Mouse (Mus musculus) hindbrain, embryonic 14.5 days (tissue): ENCODE data around the gene Myef2. TPM values are rescaled to one million over a fixed set of nuclear protein-coding genes. Genes with fewer than 3 reads are reported as not detected.
A peak's percentile ranks its signal among the peaks of the same experiment; 100 is the strongest.

Source experiments
- ATAC-seq: fragments of 200-750 bp; cut with Nextera tagmentation; 2 replicates; pipeline ENCODE4 v1.8.0; 2017; ENCODE audit warnings: moderate number of reproducible peaks, mild to moderate bottlenecking, moderate TSS enrichment, moderate library complexity; ENCODE audit not compliant: low FRiP score
- DNase-seq: peaks from one replicate; pipeline ENCODE4 v3.0.0-alpha.2; 2015; ENCODE audit warnings: low spot score
- H3K27ac ChIP-seq: fragments of 300-500 bp; sonication (generic); 2 replicates; pipeline ENCODE4 v1.5.1; 2014; ENCODE audit warnings: mild to moderate bottlenecking, moderate library complexity
- H3K27me3 ChIP-seq: fragments of 300-500 bp; sonication (generic); 2 replicates; pipeline ENCODE4 v1.6.1; 2014; ENCODE audit warnings: mild to moderate bottlenecking, low read length, mixed read lengths; ENCODE audit not compliant: control insufficient read depth, insufficient read depth
- H3K36me3 ChIP-seq: fragments of 300-500 bp; sonication (generic); replicated peaks from 2 replicates; pipeline ENCODE4 v1.6.1; 2014; ENCODE audit not compliant: control insufficient read depth, insufficient read depth
- H3K4me1 ChIP-seq: fragments of 300-500 bp; sonication (generic); replicated peaks from 2 replicates; pipeline ENCODE4 v1.6.1; 2014; ENCODE audit warnings: antibody characterized with exemption, low read length, mixed read lengths; ENCODE audit not compliant: control insufficient read depth, insufficient read depth
- H3K4me2 ChIP-seq: fragments of 300-500 bp; sonication (generic); replicated peaks from 2 replicates; pipeline ENCODE4 v1.6.1; 2014; ENCODE audit warnings: mild to moderate bottlenecking, moderate library complexity
- H3K4me3 ChIP-seq: fragments of 300-500 bp; sonication (generic); replicated peaks from 2 replicates; pipeline ENCODE4 v1.5.1; 2014; ENCODE audit warnings: mild to moderate bottlenecking, low read length
- H3K9ac ChIP-seq: fragments of 300-500 bp; sonication (generic); 2 replicates; pipeline ENCODE4 v1.6.1; 2014
- H3K9me3 ChIP-seq: fragments of 300-500 bp; sonication (generic); 2 replicates; pipeline ENCODE4 v1.6.1; 2016; ENCODE audit warnings: low read length; ENCODE audit not compliant: control insufficient read depth
- WGBS: fragments of 180-500 bp; shearing (Covaris S2); extraction: QIAGEN DNeasy Blood & Tissue Kit; methylation state at CpG from one replicate; pipeline ENCODE4 v1.1.7; 2014; 5-methylcytosine and 5-hydroxymethylcytosine counted together
- polyA plus RNA-seq: library from polyadenylated mRNA; unstranded; fragments of >200 nt; fragmentation: Nextera tagmentation; extraction: Ambion mirVana; gene quantifications from 2 replicates; pipeline ENCODE4 v1.2.1, GENCODE M21; 2014

Myef2 gene
- polyA plus RNA-seq, 1 experiment from 2014 or later: 227 TPM

GRCm38 (mm10) chr2:125083879-125084278, 39.6 kb downstream of the Myef2 start:
- no peaks in the 10 kb centered on the region for H3K4me1 ChIP-seq
- WGBS: 14% methylated on average over 1 of the region's 1 CpGs
- H3K4me2 ChIP-seq: no peak overlapping the region
- H3K9me3 ChIP-seq: no peaks in the 10 kb centered on the region
- DNase-seq (no peak), ATAC-seq (no peak)
- peaks cover 64% of the 10 kb centered on the region for H3K36me3 ChIP-seq
- H3K27ac ChIP-seq: no peak overlapping the region
- no peak overlapping the region for H3K4me3 ChIP-seq
- H3K27me3 ChIP-seq: no peaks in the 10 kb centered on the region
- H3K9ac ChIP-seq: no peak overlapping the region

GRCm38 (mm10) chr2:125073056-125073780, 50.2 kb downstream of the Myef2 start:
- H3K9me3 ChIP-seq: no peaks in the 10 kb centered on the region
- no peaks in the 10 kb centered on the region for H3K36me3 ChIP-seq
- H3K4me1 ChIP-seq: no peaks in the 10 kb centered on the region
- no peak for DNase-seq
- no peak overlapping the region for H3K9ac ChIP-seq
- ATAC-seq: no peak
- H3K4me3 ChIP-seq: no peak overlapping the region
- H3K27me3 ChIP-seq: no peaks in the 10 kb centered on the region
- H3K27ac ChIP-seq: no peak overlapping the region
- H3K4me2 ChIP-seq: no peak overlapping the region
- WGBS: 87% methylated on average over 3 of the region's 3 CpGs

GRCm38 (mm10) chr2:125068696-125069095, 54.8 kb downstream of the Myef2 start:
- no peaks in the 10 kb centered on the region for H3K4me1 ChIP-seq
- no peaks in the 10 kb centered on the region for H3K9me3 ChIP-seq
- H3K9ac ChIP-seq: no peak overlapping the region
- no peak overlapping the region for H3K4me2 ChIP-seq
- H3K4me3 ChIP-seq: no peak overlapping the region
- no peaks in the 10 kb centered on the region for H3K27me3 ChIP-seq
- ATAC-seq (no peak), DNase-seq (no peak)
- 92% methylated on average over 12 of the region's 12 CpGs for WGBS
- H3K36me3 ChIP-seq: no peaks in the 10 kb centered on the region
- no peak overlapping the region for H3K27ac ChIP-seq

GRCm38 (mm10) chr2:125067894-125068293, 55.6 kb downstream of the Myef2 start, which contains the start of gene Slc24a5:
Gene Slc24a5 (plus strand): TSS chr2:125068124.
- WGBS: 80% methylated on average over 10 of the region's 10 CpGs
- no peak for DNase-seq
- H3K4me2 ChIP-seq: no peak within 1 kb of the TSS
- no peaks in the 10 kb centered on the region for H3K36me3 ChIP-seq
- no peaks in the 10 kb centered on the region for H3K4me1 ChIP-seq
- no peaks in the 10 kb centered on the region for H3K9me3 ChIP-seq
- H3K4me3 ChIP-seq: no peak within 1 kb of the TSS
- ATAC-seq: peak; percentile 21; the same call in 1 of the 2 replicates
- no peak within 1 kb of the TSS for H3K9ac ChIP-seq
- no peaks in the 10 kb centered on the region for H3K27me3 ChIP-seq
- no peak within 1 kb of the TSS for H3K27ac ChIP-seq

GRCm38 (mm10) chr2:125067373-125067772, 56.1 kb downstream of the Myef2 start:
- H3K4me2 ChIP-seq: no peak overlapping the region
- no peaks in the 10 kb centered on the region for H3K36me3 ChIP-seq
- ATAC-seq: no peak
- no peaks in the 10 kb centered on the region for H3K4me1 ChIP-seq
- no peak overlapping the region for H3K4me3 ChIP-seq
- 86% methylated on average over 7 of the region's 7 CpGs for WGBS
- no peak overlapping the region for H3K9ac ChIP-seq
- H3K27ac ChIP-seq: no peak overlapping the region
- DNase-seq: no peak
- no peaks in the 10 kb centered on the region for H3K27me3 ChIP-seq
- no peaks in the 10 kb centered on the region for H3K9me3 ChIP-seq

- DNase-seq (no peak), ATAC-seq (no peak)
- H3K4me3 ChIP-seq: no peak overlapping the region
- 54% methylated on average over 4 of the region's 4 CpGs for WGBS
- H3K9ac ChIP-seq: no peak overlapping the region
- H3K4me1 ChIP-seq: no peaks in the 10 kb centered on the region
- no peaks in the 10 kb centered on the region for H3K36me3 ChIP-seq
- no peak overlapping the region for H3K4me2 ChIP-seq
- H3K9me3 ChIP-seq: no peaks in the 10 kb centered on the region
- H3K27me3 ChIP-seq: no peaks in the 10 kb centered on the region
- H3K27ac ChIP-seq: no peak overlapping the region
These were observed 60.5 kb downstream of the Myef2 start for GRCm38 (mm10) chr2:125062944-125063343.

- no peak overlapping the region for H3K9ac ChIP-seq
- no peak overlapping the region for H3K4me3 ChIP-seq
- no peaks in the 10 kb centered on the region for H3K4me1 ChIP-seq
- no peak overlapping the region for H3K27ac ChIP-seq
- H3K9me3 ChIP-seq: no peaks in the 10 kb centered on the region
- no peak overlapping the region for H3K4me2 ChIP-seq
- H3K36me3 ChIP-seq: no peaks in the 10 kb centered on the region
- ATAC-seq (no peak), DNase-seq (no peak)
- 95% methylated on average over 7 of the region's 7 CpGs for WGBS
- H3K27me3 ChIP-seq: no peaks in the 10 kb centered on the region
These were observed 62.0 kb downstream of the Myef2 start for GRCm38 (mm10) chr2:125061451-125061850.

- DNase-seq: peak; percentile 60
- Histone ChIP-seq H3K4me3 (no peak overlapping the region), H3K36me3 (no peaks in the 10 kb centered on the region), H3K4me2 (no peak overlapping the region), H3K9ac (no peak overlapping the region), H3K4me1 (no peaks in the 10 kb centered on the region), H3K9me3 (no peaks in the 10 kb centered on the region), H3K27ac (no peak overlapping the region), H3K27me3 (no peaks in the 10 kb centered on the region)
- 36% methylated on average over 7 of the region's 7 CpGs for WGBS
- ATAC-seq: no peak
These were observed 66.1 kb downstream of the Myef2 start for GRCm38 (mm10) chr2:125057250-125057815.

GRCm38 (mm10) chr2:125055316-125055903, 68.1 kb downstream of the Myef2 start:
- H3K9ac ChIP-seq: no peak overlapping the region
- no peaks in the 10 kb centered on the region for H3K36me3 ChIP-seq
- ATAC-seq (no peak), DNase-seq (no peak)
- no peaks in the 10 kb centered on the region for H3K9me3 ChIP-seq
- no peak overlapping the region for H3K4me3 ChIP-seq
- H3K4me2 ChIP-seq: no peak overlapping the region
- no peaks in the 10 kb centered on the region for H3K27me3 ChIP-seq
- no peak overlapping the region for H3K27ac ChIP-seq
- WGBS: 93% methylated on average over 7 of the region's 7 CpGs
- H3K4me1 ChIP-seq: no peaks in the 10 kb centered on the region
